Mouse (Mus musculus) layer of hippocampus, postnatal 10 days (tissue): ENCODE measurements around the gene Gm10722. TPM values are rescaled to one million over a fixed set of nuclear protein-coding genes. Genes with fewer than 3 reads are reported as not detected.
"Not testable (repeated sequence)": the region's sequence is repeated elsewhere in the genome, so short reads cannot be mapped to it uniquely, and the experiment has no call there.

Source experiments
- DNase-seq, 2 experiments: peaks; one replicate each; pipeline ENCODE4 v3.0.0; 2021; ENCODE audit warnings: low spot score in 2 of 2
- microRNA-seq, 2 experiments: library from miRNA; unstranded; fragments of <30 nt; microRNA quantifications; one replicate each; pipeline ENCODE4 v1.2.0; 2021
- total RNA-seq, 2 experiments: library from RNA; stranded (reverse); gene quantifications; 2 replicates each; pipeline ENCODE4 v1.2.3; 2021

Gene Gm10722
- total RNA-seq, 2 experiments from 2014 or later: not detected

GRCm38 (mm10) chr9:3024912-3025467, 24.3 kb downstream of the Gm10722 start, which contains the start of gene Gm10717:
TSS of gene Gm10717 (plus strand) at chr9:3025417.
- peak; percentile 19 to 56 for DNase-seq

DNA sequence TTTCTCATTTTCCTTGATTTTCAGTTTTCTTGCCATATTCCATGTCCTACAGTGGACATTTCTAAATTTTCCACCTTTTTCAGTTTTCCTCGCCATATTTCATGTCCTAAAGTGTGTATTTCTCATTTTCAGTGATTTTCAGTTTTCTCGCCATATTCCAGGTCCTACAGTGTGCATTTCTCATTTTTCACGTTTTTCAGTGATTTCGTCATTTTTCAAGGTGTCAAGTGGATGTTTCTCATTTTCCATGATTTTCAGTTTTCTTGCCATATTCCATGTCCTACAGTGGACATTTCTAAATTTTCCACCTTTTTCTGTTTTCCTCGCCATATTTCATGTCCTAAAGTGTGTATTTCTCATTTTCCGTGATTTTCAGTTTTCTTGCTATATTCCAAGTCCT, 24.9 kb downstream of the Gm10722 start:
- peak; percentile 76 to 80 for DNase-seq

- not testable (repeated sequence) for DNase-seq
These were observed 25.4 kb downstream of the Gm10722 start for GRCm38 (mm10) chr9:3026136-3026535.

DNA sequence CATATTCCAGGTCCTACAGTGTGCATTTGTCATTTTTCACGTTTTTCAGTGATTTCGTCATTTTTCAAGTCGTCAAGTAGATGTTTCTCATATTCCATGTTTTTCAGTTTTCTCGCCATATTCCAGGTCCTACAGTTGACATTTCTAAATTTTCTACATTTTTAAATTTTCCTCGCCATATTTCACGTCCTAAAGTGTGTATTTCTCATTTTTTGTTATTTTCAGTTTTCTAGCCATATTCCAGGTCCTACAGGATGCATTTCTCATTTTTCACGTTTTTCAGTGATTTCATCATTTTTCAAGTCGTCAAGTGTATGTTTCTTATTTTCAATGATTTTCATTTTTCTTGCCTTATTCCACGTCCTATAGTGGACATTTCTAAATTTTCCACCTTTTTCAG, 26.0 kb downstream of the Gm10722 start:
- not testable (repeated sequence) for DNase-seq

DNA sequence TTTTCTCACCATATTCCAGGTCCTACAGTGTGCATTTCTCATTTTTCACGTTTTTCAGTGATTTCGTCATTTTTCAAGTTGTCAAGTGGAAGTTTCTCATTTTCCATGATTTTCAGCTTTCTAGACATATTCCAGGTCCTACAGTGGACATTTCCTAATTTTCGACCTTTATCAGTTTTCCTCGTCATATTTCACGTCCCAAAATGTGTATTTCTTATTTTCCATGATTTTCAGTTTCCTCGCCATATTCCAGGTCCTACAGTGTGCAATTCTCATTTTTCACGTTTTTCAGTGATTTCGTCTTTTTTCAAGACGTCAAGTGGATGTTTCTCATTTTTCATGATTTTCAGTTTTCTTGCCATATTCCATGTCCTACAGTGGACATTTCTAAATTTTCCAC, 26.5 kb downstream of the Gm10722 start:
- DNase-seq: not testable (repeated sequence)

- peak; percentile 10 to 38 for DNase-seq
These were observed 28.7 kb downstream of the Gm10722 start for GRCm38 (mm10) chr9:3029276-3030000.

DNA sequence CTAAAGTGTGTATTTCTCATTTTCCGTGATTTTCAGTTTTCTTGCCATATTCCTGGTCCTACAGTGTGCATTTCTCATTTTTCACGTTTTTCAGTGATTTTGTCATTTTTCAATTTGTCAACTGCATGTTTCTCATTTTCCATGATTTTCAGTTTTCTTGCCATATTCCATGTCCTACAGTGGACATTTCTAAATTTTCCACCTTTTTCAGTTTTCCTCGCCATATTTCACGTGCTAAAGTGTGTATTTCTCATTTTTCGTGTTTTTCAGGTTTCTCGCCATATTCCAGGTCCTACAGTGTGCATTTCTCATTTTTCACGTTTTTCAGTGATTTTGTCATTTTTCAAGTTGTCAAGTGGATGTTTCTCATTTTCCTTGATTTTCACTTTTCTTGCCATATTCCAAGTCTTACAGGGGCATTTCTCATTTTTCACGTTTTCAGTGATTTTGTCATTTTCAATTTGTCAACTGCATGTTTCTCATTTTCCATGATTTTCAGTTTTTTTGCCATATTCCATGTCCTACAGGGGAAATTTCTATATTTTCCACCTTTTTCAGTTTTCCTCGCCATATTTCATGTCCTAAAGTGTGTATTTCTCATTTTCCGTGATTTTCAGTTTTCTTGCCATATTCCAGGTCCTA, 30.1 kb downstream of the Gm10722 start:
- not testable (repeated sequence) for DNase-seq

DNA sequence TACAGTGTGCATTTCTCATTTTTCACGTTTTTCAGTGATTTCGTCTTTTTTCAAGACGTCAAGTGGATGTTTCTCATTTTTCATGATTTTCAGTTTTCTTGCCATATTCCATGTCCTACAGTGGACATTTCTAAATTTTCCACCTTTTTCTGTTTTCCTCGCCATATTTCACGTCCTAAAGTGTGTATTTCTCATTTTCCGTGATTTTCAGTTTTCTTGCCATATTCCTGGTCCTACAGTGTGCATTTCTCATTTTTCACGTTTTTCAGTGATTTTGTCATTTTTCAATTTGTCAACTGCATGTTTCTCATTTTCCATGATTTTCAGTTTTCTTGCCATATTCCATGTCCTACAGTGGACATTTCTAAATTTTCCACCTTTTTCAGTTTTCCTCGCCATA, 33.6 kb downstream of the Gm10722 start, which contains the start of gene Gm17535:
Gene Gm17535, plus strand, starts transcription at position 301 of the 400 bp plus-strand sequence.
- DNase-seq: not testable (repeated sequence)

DNA sequence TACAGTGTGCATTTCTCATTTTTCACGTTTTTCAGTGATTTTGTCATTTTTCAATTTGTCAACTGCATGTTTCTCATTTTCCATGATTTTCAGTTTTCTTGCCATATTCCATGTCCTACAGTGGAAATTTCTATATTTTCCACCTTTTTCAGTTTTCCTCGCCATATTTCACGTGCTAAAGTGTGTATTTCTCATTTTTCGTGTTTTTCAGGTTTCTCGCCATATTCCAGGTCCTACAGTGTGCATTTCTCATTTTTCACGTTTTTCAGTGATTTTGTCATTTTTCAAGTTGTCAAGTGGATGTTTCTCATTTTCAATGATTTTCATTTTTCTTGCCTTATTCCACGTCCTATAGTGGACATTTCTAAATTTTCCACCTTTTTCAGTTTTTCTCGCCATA, 35.9 kb downstream of the Gm10722 start, which contains the start of gene Gm10715:
Gene Gm10715, plus strand, starts transcription at position 301 of the 400 bp plus-strand sequence.
- DNase-seq: not testable (repeated sequence)

DNA sequence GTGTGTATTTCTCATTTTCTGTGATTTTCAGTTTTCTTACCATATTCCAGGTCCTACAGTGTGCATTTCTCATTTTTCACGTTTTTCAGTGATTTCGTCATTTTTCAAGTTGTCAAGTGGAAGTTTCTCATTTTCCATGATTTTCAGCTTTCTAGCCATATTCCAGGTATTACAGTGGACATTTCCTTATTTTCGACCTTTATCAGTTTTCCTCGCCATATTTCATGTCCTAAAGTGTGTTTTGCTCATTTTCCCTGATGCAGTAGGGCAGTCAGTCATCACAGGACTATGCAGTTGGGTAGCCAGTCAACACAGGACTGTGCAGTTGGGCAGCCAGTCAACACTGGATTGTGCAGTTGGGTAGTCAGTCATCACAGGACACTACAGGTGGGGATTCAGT, 37.4 kb downstream of the Gm10722 start:
- DNase-seq: not testable (repeated sequence)

Small RNA genes lying within 50 kb of the gene (microRNA-seq; reads per million reads assigned to microRNA genes)
- 0 reads per million in 2 experiments for gene Mir101c

Other genes with a start within 250 kb of the Gm10722 start
- not detected for gene Gm11168, start 2.4 kb downstream of the Gm10722 start, total RNA-seq
- gene Gm10721, start 12.2 kb downstream of the Gm10722 start, total RNA-seq: 1 to 10 TPM in 1 of 2 experiments, not detected in 1; 1.3 TPM
- not detected for gene Gm10720, start 14.7 kb downstream of the Gm10722 start, total RNA-seq
- under 1 TPM; 0.62 to 0.76 TPM for gene Gm10719, start 16.5 kb downstream of the Gm10722 start, total RNA-seq
- 1 to 10 TPM in 1 of 2 experiments, under 1 TPM in 1; 0.91 to 1.1 TPM for gene Gm10718, start 22.6 kb downstream of the Gm10722 start, total RNA-seq
- not detected for gene Gm10717, start 24.5 kb downstream of the Gm10722 start, total RNA-seq
- gene Gm17535, start 33.7 kb downstream of the Gm10722 start, total RNA-seq: not detected
- gene Gm10715, start 36.0 kb downstream of the Gm10722 start, total RNA-seq: not detected